Mouse (Mus musculus) hindbrain, embryonic 14.5 days (tissue): Measurements from ENCODE around the gene Tbx15. TPM values are rescaled to one million over a fixed set of nuclear protein-coding genes. Genes with fewer than 3 reads are reported as not detected.

Experiments used
- ATAC-seq: fragments of 200-750 bp; cut with Nextera tagmentation; 2 replicates; pipeline ENCODE4 v1.8.0; 2017; ENCODE audit warnings: moderate number of reproducible peaks, mild to moderate bottlenecking, moderate TSS enrichment, moderate library complexity; ENCODE audit not compliant: low FRiP score
- DNase-seq: peaks from one replicate; pipeline ENCODE4 v3.0.0-alpha.2; 2015; ENCODE audit warnings: low spot score
- H3K27ac ChIP-seq: fragments of 300-500 bp; sonication (generic); 2 replicates; pipeline ENCODE4 v1.5.1; 2014; ENCODE audit warnings: mild to moderate bottlenecking, moderate library complexity
- H3K27me3 ChIP-seq: fragments of 300-500 bp; sonication (generic); 2 replicates; pipeline ENCODE4 v1.6.1; 2014; ENCODE audit warnings: mild to moderate bottlenecking, low read length, mixed read lengths; ENCODE audit not compliant: control insufficient read depth, insufficient read depth
- H3K36me3 ChIP-seq: fragments of 300-500 bp; sonication (generic); replicated peaks from 2 replicates; pipeline ENCODE4 v1.6.1; 2014; ENCODE audit not compliant: control insufficient read depth, insufficient read depth
- H3K4me1 ChIP-seq: fragments of 300-500 bp; sonication (generic); replicated peaks from 2 replicates; pipeline ENCODE4 v1.6.1; 2014; ENCODE audit warnings: antibody characterized with exemption, low read length, mixed read lengths; ENCODE audit not compliant: control insufficient read depth, insufficient read depth
- H3K4me2 ChIP-seq: fragments of 300-500 bp; sonication (generic); replicated peaks from 2 replicates; pipeline ENCODE4 v1.6.1; 2014; ENCODE audit warnings: mild to moderate bottlenecking, moderate library complexity
- H3K4me3 ChIP-seq: fragments of 300-500 bp; sonication (generic); replicated peaks from 2 replicates; pipeline ENCODE4 v1.5.1; 2014; ENCODE audit warnings: mild to moderate bottlenecking, low read length
- H3K9ac ChIP-seq: fragments of 300-500 bp; sonication (generic); 2 replicates; pipeline ENCODE4 v1.6.1; 2014
- H3K9me3 ChIP-seq: fragments of 300-500 bp; sonication (generic); 2 replicates; pipeline ENCODE4 v1.6.1; 2016; ENCODE audit warnings: low read length; ENCODE audit not compliant: control insufficient read depth
- WGBS: fragments of 180-500 bp; shearing (Covaris S2); extraction: QIAGEN DNeasy Blood & Tissue Kit; methylation state at CpG from one replicate; pipeline ENCODE4 v1.1.7; 2014; 5-methylcytosine and 5-hydroxymethylcytosine counted together
- polyA plus RNA-seq: library from polyadenylated mRNA; unstranded; fragments of >200 nt; fragmentation: Nextera tagmentation; extraction: Ambion mirVana; gene quantifications from 2 replicates; pipeline ENCODE4 v1.2.1, GENCODE M21; 2014

Tbx15 gene
- polyA plus RNA-seq, result 0.32 and 0.82 TPM in 2 replicates

- DNase-seq (no peak), ATAC-seq (no peak)
- Histone ChIP-seq H3K4me1 (no peaks in the 10 kb centered on the region), H3K9ac (no peak within 1 kb of the TSS), H3K4me2 (no peak within 1 kb of the TSS), H3K9me3 (no peaks in the 10 kb centered on the region), H3K27ac (no peak within 1 kb of the TSS), H3K4me3 (peak within 1 kb of the TSS; percentile 6; the same call in 1 of the 2 replicates), H3K27me3 (peaks cover 99% of the 10 kb centered on the region), H3K36me3 (no peaks in the 10 kb centered on the region)
- 0% methylated on average over 19 of the region's 20 CpGs for WGBS
Measured at GRCm38 (mm10) chr3:99240213-99240720, at the start of gene Tbx15. Gene Tbx15, plus strand, starts transcription at chr3:99240381.

- no peaks in the 10 kb centered on the region for H3K27me3 ChIP-seq
- H3K4me3 ChIP-seq, result no peak overlapping the region
- no peak for DNase-seq
- H3K27ac ChIP-seq, result no peak overlapping the region
- whole genome bisulfite sequencing, result 85% methylated on average over 4 of the region's 4 CpGs
- H3K9me3 ChIP-seq, result no peaks in the 10 kb centered on the region
- no peak for ATAC-seq
- H3K9ac ChIP-seq, result no peak overlapping the region
- H3K4me2 ChIP-seq, result no peak overlapping the region
- H3K4me1 ChIP-seq, result no peaks in the 10 kb centered on the region
- no peaks in the 10 kb centered on the region for H3K36me3 ChIP-seq
Measured at GRCm38 (mm10) chr3:99193576-99193975, 46.6 kb upstream of the Tbx15 start.

GRCm38 (mm10) chr3:99203331-99203730, 36.9 kb upstream of the Tbx15 start:
- H3K4me2 ChIP-seq, result no peak overlapping the region
- H3K4me1 ChIP-seq, result no peaks in the 10 kb centered on the region
- H3K27ac ChIP-seq, result no peak overlapping the region
- H3K9ac ChIP-seq, result no peak overlapping the region
- H3K4me3 ChIP-seq, result no peak overlapping the region
- DNase-seq (no peak), ATAC-seq (no peak)
- H3K27me3 ChIP-seq, result no peaks in the 10 kb centered on the region
- no peaks in the 10 kb centered on the region for H3K36me3 ChIP-seq
- no peaks in the 10 kb centered on the region for H3K9me3 ChIP-seq

- H3K4me3 ChIP-seq, result no peak overlapping the region
- H3K4me1 ChIP-seq, result no peaks in the 10 kb centered on the region; the same call in 1 of the 2 replicates
- H3K9me3 ChIP-seq, result no peaks in the 10 kb centered on the region
- no peak overlapping the region for H3K27ac ChIP-seq
- no peak for ATAC-seq
- H3K27me3 ChIP-seq, result no peaks in the 10 kb centered on the region
- no peak for DNase-seq
- H3K9ac ChIP-seq, result no peak overlapping the region
- no peak overlapping the region for H3K4me2 ChIP-seq
- 72% methylated on average over 1 of the region's 1 CpGs for WGBS
- H3K36me3 ChIP-seq, result no peaks in the 10 kb centered on the region
Measured at GRCm38 (mm10) chr3:99208416-99208815, 31.8 kb upstream of the Tbx15 start.

- 39% methylated on average over 14 of the region's 14 CpGs for WGBS
- Histone ChIP-seq H3K4me1 (no peaks in the 10 kb centered on the region; the same call in 1 of the 2 replicates), H3K9me3 (no peaks in the 10 kb centered on the region), H3K4me2 (no peak overlapping the region), H3K27ac (no peak overlapping the region), H3K4me3 (no peak overlapping the region), H3K9ac (no peak overlapping the region), H3K27me3 (no peaks in the 10 kb centered on the region), H3K36me3 (no peaks in the 10 kb centered on the region)
- ATAC-seq (no peak), DNase-seq (no peak)
Measured at GRCm38 (mm10) chr3:99211105-99211698, 29.0 kb upstream of the Tbx15 start.

- H3K36me3 ChIP-seq, result no peaks in the 10 kb centered on the region
- DNase-seq (no peak), ATAC-seq (no peak)
- no peak overlapping the region for H3K9ac ChIP-seq
- WGBS, result 82% methylated on average over 2 of the region's 2 CpGs
- H3K9me3 ChIP-seq, result no peaks in the 10 kb centered on the region
- no peak overlapping the region for H3K27ac ChIP-seq
- no peaks in the 10 kb centered on the region for H3K4me1 ChIP-seq
- H3K4me2 ChIP-seq, result no peak overlapping the region
- H3K4me3 ChIP-seq, result no peak overlapping the region
- H3K27me3 ChIP-seq, result peaks cover 11% of the 10 kb centered on the region
Measured at GRCm38 (mm10) chr3:99227807-99228206, 12.4 kb upstream of the Tbx15 start.

GRCm38 (mm10) chr3:99233393-99234318, 6.5 kb upstream of the Tbx15 start:
- Histone ChIP-seq H3K4me2 (peak overlapping the region; percentile 6), H3K4me3 (no peak overlapping the region), H3K4me1 (no peaks in the 10 kb centered on the region), H3K27me3 (peaks cover 69% of the 10 kb centered on the region), H3K27ac (no peak overlapping the region), H3K36me3 (no peaks in the 10 kb centered on the region), H3K9me3 (no peaks in the 10 kb centered on the region), H3K9ac (no peak overlapping the region)
- WGBS, result 8% methylated on average over 20 of the region's 20 CpGs
- ATAC-seq (0 out of 2 replicates have a peak, but pooled peaks have one; percentile 57), DNase-seq (peak; percentile 82)

GRCm38 (mm10) chr3:99234319-99234869, 5.8 kb upstream of the Tbx15 start:
- WGBS, result 3% methylated on average over 17 of the region's 17 CpGs
- Histone ChIP-seq H3K4me3 (no peak overlapping the region), H3K4me2 (peak overlapping the region; percentile 6; the same call in 1 of the 2 replicates), H3K36me3 (no peaks in the 10 kb centered on the region), H3K4me1 (no peaks in the 10 kb centered on the region), H3K27ac (no peak overlapping the region), H3K27me3 (peaks cover 76% of the 10 kb centered on the region), H3K9ac (no peak overlapping the region), H3K9me3 (no peaks in the 10 kb centered on the region)
- ATAC-seq (peak; percentile 40; the same call in 1 of the 2 replicates), DNase-seq (no peak)
